Mouse (Mus musculus) G1E-ER4 (cell line): Measurements from ENCODE around the gene Olfr312. TPM values are rescaled to one million over a fixed set of nuclear protein-coding genes. Genes with fewer than 3 reads are reported as not detected.
"Not testable (repeated sequence)": the region's sequence is repeated elsewhere in the genome, so short reads cannot be mapped to it uniquely, and the experiment has no call there.

ENCODE experiments used
- GATA1 ChIP-seq: IDR thresholded peaks from one replicate; pipeline ENCODE4 v1.8.0; 2012; ENCODE audit warnings: low read length, inconsistent platforms
- polyA plus RNA-seq: library from polyadenylated mRNA; stranded (reverse); fragments of >175 nt; gene quantifications from 2 replicates; pipeline ENCODE4 v1.2.3, GENCODE M21; 2012

Olfr312 gene
- polyA plus RNA-seq, 1 experiment, result not detected

GRCm38 (mm10) chr11:58829764-58830163, 727 bp downstream of the Olfr312 start:
- TF ChIP-seq GATA1, result no peak

GRCm38 (mm10) chr11:58838951-58839350, 9.9 kb downstream of the Olfr312 start, which contains the start of gene Olfr311:
TSS of gene Olfr311 (plus strand) at chr11:58839251.
- TF ChIP-seq GATA1, result not testable (repeated sequence)

- no peak for TF ChIP-seq GATA1
Measured at GRCm38 (mm10) chr11:58846919-58847461, 18.0 kb downstream of the Olfr312 start, which contains the start of gene Gm12258. TSS of gene Gm12258 (plus strand) at chr11:58847158.

GRCm38 (mm10) chr11:58847636-58848035, 18.6 kb downstream of the Olfr312 start:
- no peak for TF ChIP-seq GATA1

- TF ChIP-seq GATA1, result no peak
Measured at GRCm38 (mm10) chr11:58849731-58850130, 20.7 kb downstream of the Olfr312 start.

GRCm38 (mm10) chr11:58860744-58861143, 31.7 kb downstream of the Olfr312 start:
- TF ChIP-seq GATA1, result no peak

- no peak for TF ChIP-seq GATA1
Measured at GRCm38 (mm10) chr11:58867039-58867953, 38.3 kb downstream of the Olfr312 start, which contains the start of gene 2810021J22Rik. TSS of gene 2810021J22Rik (plus strand) at chr11:58867216.

- no peak for TF ChIP-seq GATA1
Measured at GRCm38 (mm10) chr11:58867954-58868330, 38.9 kb downstream of the Olfr312 start.

- TF ChIP-seq GATA1, result no peak
Measured at GRCm38 (mm10) chr11:58870961-58871360, 41.9 kb downstream of the Olfr312 start.

- no peak for TF ChIP-seq GATA1
Measured at GRCm38 (mm10) chr11:58883756-58884155, 54.7 kb downstream of the Olfr312 start.

Other genes starting within 250 kb of the Olfr312 start
- gene Olfr324, start 234.1 kb upstream of the Olfr312 start, polyA plus RNA-seq, result not detected in 2 replicates
- gene 2210407C18Rik, start 213.2 kb upstream of the Olfr312 start, polyA plus RNA-seq, result not detected in 2 replicates
- gene Olfr323, start 198.7 kb upstream of the Olfr312 start, polyA plus RNA-seq, result not detected in 2 replicates
- not detected in 2 replicates for gene Trim58, start 188.8 kb upstream of the Olfr312 start, polyA plus RNA-seq
- not detected in 2 replicates for gene Olfr322, start 170.5 kb upstream of the Olfr312 start, polyA plus RNA-seq
- not detected in 2 replicates for gene Olfr320, start 148.1 kb upstream of the Olfr312 start, polyA plus RNA-seq
- not detected in 2 replicates for gene Olfr319, start 130.1 kb upstream of the Olfr312 start, polyA plus RNA-seq
- not detected in 2 replicates for gene Olfr318, start 105.2 kb upstream of the Olfr312 start, polyA plus RNA-seq
- gene Olfr317, start 90.0 kb upstream of the Olfr312 start, polyA plus RNA-seq, result not detected in 2 replicates
- not detected in 2 replicates for gene Olfr316, start 76.5 kb upstream of the Olfr312 start, polyA plus RNA-seq
- not detected in 2 replicates for gene Olfr315, start 56.0 kb upstream of the Olfr312 start, polyA plus RNA-seq
- gene Olfr314, start 46.3 kb upstream of the Olfr312 start, polyA plus RNA-seq, result not detected in 2 replicates
- gene Fam183b, start 27.3 kb upstream of the Olfr312 start, polyA plus RNA-seq, result not detected in 2 replicates
- gene Olfr313, start 14.2 kb upstream of the Olfr312 start, polyA plus RNA-seq, result not detected in 2 replicates
- gene Olfr311, start 10.0 kb downstream of the Olfr312 start, polyA plus RNA-seq, result not detected in 2 replicates
- 0.12 and 0.42 TPM in 2 replicates for gene Gm12258, start 17.9 kb downstream of the Olfr312 start, polyA plus RNA-seq
- gene 2810021J22Rik, start 38.0 kb downstream of the Olfr312 start, polyA plus RNA-seq, result 0.02 TPM in 1 of 2 replicates, not detected in the other
- gene Zfp39, start 75.0 kb downstream of the Olfr312 start, polyA plus RNA-seq, result 1.1 and 1.5 TPM in 2 replicates
- not detected in 2 replicates for gene Btnl10, start 88.7 kb downstream of the Olfr312 start, polyA plus RNA-seq
- gene Rnf187, start 109.7 kb downstream of the Olfr312 start, polyA plus RNA-seq, result 434 and 543 TPM in 2 replicates
- 0.11 TPM in 1 of 2 replicates, not detected in the other for gene Hist3h2ba, start 119.7 kb downstream of the Olfr312 start, polyA plus RNA-seq
- gene Hist3h2a, start 125.4 kb downstream of the Olfr312 start, polyA plus RNA-seq, result 4.0 and 6.8 TPM in 2 replicates
- gene Trim17, start 125.4 kb downstream of the Olfr312 start, polyA plus RNA-seq, result 2.5 TPM in 1 of 2 replicates, not detected in the other
- 78.0 and 93.7 TPM in 2 replicates for gene Trim11, start 148.9 kb downstream of the Olfr312 start, polyA plus RNA-seq